Mouse (Mus musculus) ES-Bruce4 (cell line): ENCODE results near the gene Lemd1.

Experiments
- CTCF ChIP-seq: IDR thresholded peaks from one replicate; pipeline ENCODE4 v1.8.1; 2011; ENCODE audit warnings: low read depth, low read length
- POLR2A ChIP-seq: IDR thresholded peaks from one replicate; pipeline ENCODE4 v1.8.1; 2011; ENCODE audit warnings: low read length; ENCODE audit not compliant: insufficient read depth

- TF ChIP-seq CTCF (no peak), POLR2A (no peak)
Observed at GRCm38 (mm10) chr1:132206828-132207227, 15.6 kb downstream of the Lemd1 start.
